Mouse (Mus musculus): ENCODE data around the gene Armcx4.

- TF ChIP-seq CTCF (IDR thresholded peaks at IDR 0.05; ENCODE audit: borderline replicate concordance, control insufficient read depth, extremely low read depth, insufficient read depth, low read length, poor library complexity) (no peak), POLR2A (IDR thresholded peaks at IDR 0.05; ENCODE audit: control insufficient read depth, extremely low read depth, insufficient read depth, low read length, poor library complexity) (no peak)
Observed at GRCm38 (mm10) chrX:134741862-134742261, 55.5 kb downstream of the Armcx4 start.
